Mouse (Mus musculus): Measurements from ENCODE around the gene Camk2g. TPM values are rescaled to one million over a fixed set of nuclear protein-coding genes. Genes with fewer than 3 reads are reported as not detected.
A peak's percentile ranks its signal among the peaks of the same experiment; 100 is the strongest.
"Not testable (repeated sequence)": the region's sequence is repeated elsewhere in the genome, so short reads cannot be mapped to it uniquely, and the experiment has no call there.

The Camk2g gene
- polyA plus RNA-seq, 1 experiment from 2014 or later = 56.4 TPM

DNA sequence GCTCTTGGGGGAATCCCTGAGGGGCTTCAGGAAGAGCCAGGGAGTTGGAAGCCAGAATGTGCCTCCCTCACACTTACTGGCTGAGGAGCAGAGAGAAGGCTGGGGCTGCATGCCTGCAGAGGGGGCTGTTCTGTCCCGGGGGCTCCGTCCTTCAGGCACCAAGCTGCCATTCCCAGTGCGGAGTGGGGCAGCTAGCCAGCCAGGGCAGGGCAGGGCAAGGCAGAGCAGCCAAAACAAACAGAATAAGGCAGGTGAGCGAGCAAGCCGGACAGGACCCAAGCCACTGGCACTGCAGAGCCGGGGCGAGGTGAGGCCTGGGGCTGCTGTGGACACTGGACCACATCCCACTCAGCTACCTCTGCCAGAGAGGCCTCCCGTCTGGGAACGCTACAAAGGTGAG, 52.6 kb downstream of the Camk2g start:
- DNase-seq (ENCODE audit: low spot score) = no peak

DNA sequence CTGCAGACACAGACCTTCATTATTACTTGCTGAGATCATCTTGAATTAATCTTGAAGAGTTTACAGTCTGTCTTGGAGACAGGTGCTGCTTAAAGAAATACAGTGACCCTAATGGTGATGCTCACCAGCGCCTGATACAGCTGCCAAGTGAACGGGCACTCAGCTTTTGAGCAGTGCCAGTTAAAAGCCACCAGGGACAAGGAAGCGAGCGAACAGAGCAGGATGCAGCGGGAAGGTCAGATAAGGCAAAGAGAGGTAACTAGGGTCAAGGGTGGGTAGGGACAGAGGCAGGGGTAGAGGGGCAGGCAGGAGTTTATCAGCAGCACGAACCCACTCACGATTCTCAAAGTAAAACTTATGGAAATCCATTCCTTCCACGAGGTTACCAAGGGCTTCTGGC, 55.4 kb downstream of the Camk2g start:
- no peak for DNase-seq (ENCODE audit: low spot score)

DNA sequence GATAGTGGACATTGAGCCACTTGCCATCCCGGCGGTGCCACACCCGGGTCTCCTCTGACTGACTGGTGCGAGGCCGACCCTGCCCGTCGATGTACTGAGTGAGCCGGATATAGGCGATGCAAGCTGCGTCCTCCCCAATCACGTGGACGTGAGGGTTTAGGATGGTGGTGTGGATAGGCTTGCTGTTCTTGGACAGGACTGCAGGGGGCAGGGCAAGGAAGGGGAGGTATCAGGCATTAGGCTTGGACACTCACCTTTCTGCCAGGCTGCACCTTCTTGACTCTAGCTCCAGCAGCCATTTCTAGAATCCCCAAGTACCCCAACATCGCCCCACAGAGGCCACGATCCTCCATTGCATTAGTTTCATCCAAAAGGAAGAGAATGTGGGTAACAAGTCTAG, 56.6 kb downstream of the Camk2g start:
- peak; percentile 9 for DNase-seq (ENCODE audit: low spot score)

DNA sequence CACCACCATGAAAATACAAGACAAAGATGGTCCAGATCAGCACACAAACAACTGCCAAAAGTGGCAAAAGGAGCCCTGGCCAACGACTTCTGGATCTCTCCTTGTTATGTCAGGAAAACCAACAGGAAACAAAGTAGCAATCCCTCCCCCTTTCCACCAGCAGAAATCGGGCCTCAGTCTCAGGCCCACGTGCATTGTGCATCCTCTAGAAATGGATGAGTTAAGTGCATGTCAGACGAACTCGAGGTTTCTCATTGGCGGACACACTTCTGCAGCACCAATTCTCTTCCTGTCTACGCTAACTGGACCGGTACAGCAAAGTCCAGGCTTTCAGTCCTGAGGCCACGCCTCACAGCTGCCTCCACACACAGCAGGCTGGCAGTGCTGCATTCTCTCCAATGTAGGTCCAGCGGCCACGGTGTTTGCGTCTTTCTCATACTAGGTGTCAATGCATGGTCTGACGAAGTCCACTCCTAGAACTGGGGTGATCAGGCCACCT, 57.9 kb downstream of the Camk2g start:
- no peak for DNase-seq (ENCODE audit: low spot score)

DNA sequence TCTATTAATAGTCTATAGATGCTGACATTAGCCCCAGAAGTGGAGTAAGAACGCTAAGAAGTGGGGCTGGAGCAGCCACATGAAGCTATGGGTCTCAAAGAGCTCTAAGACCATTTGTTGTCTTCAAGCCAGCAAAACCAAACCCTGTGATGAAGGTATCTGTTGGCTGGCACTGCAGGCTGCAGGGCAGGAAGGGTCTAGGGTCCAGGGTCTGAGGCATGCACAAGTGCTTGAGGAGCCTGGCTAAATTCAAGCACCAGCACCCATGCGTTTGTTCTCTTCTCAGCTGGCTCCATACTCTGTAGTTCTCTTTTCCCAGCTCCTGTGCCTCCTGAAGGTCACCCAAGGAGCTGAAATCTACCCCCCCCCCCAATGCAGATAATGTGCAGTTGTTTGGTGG, 58.8 kb downstream of the Camk2g start:
- no peak for DNase-seq (ENCODE audit: low spot score)

DNA sequence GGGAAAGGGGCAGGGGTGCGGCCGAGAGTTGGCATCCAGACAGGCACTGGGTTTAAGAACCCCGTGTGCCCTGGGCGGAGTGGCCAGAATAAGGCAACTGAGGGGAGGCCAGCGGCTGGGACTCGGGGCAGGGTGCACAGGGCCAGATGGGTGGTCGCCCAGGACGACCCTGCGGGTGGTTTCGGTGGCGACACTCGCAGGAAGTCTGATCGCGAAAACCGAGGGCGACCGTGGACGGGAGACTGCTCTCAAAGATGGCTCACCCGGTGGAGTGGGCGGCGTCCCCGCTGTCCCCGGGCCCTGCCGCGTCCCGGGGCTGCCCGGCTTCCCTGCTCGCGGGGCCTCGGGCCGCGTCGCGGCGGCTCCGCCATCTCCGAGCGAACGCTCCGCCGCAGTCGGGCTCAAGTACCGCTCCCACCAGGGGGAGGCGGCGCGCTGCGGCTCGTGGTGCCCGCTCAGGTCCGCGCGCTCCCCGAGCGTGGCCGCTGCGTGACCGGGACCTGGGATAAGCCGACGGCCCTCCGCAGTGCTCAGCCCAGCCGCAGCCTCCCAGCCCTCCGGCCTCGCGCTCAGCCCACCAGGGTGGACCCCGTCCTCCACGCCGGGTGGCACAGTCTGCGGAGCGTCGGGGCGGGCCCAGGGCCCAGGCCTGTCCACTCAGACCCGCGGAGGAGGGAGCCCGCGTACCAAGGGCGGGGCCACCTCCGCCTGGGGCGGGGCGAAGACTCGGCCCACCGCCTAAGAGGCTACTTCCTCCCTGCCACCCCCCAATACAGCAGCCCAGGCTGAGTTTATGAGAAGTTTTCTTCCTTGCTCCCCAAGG, 59.7 kb downstream of the Camk2g start, which contains the start of gene Ndst2:
Gene Ndst2 (minus strand): TSS at position 611 of the 823 bp plus-strand sequence.
- peak; percentile 85 for DNase-seq (ENCODE audit: low spot score)

DNA sequence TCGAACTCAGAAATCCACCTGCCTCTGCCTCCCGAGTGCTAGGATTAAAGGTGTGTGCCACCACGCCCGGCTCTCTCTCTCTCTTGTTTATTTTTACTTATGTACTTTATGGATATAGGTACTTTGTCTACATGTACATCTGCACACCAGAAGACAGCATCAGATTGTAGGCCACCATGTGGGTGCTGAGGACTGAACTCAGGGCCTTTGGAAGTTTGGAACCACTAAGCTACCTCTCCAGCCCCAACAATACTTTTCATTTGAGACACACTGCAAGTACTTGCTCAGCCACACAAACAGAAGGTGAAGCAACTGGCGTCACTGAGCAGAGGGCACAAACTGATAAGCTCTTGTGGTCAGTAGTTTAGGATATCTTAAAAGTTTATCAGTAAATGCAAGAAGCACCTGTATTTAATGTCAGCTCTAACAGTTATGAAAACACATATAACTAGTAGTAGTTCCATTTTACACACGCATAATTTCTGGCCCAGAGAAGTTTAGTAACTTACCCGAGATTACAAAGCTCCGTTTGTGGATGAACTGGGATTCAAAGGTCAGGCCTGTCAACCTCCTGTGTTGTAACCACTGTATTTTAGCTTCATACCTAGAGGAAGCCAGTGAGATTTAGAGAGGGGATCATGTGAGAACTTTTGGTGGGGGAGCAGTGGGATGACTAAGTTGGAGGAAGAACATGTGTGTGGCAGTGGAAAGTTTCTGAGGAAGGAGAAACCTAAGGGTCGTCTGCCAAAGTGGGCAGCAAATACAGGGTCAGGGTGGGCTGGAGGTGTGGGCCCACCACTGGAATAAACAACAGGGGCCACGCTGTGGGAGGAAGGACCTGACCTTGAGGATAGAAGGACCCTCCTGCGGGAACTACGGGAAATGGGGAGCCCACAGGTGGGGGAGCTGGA, 60.6 kb downstream of the Camk2g start:
- DNase-seq (ENCODE audit: low spot score) = peak; percentile 11

DNA sequence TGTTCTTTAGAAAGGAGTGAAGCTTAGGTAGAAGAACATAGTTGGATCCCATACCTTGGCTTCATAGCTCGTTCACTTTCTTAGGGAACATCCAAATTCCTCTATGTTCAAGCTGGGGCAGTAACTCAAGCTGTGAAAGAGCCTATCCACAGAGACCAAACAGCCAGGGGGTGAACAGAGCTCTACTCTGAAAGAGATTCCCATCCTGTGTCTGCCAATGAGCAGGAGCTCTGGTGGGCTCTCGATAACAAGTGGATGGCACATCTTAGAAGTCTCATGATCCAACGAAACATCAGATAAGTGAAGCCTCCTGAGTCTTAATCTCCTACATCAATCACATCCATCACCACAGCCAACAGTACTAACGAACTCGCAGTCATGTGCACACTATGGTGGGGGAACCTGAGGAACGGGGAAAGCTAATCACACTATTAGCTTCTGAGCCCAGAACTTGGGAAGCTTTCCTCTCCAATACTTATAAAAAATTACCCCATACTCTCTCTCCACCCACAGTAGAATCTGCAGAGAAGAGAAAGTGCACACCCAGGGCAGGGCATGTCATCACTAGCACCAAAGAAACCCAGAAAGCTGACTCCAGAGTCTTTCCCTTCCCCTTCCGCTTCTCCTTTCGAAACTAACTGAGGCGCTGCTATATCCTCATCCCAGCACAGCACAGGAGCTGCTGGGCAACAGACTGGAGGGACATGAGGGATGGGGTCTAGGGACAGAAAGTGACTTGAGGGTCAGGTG, 62.9 kb downstream of the Camk2g start:
- DNase-seq (ENCODE audit: low spot score) = no peak

DNA sequence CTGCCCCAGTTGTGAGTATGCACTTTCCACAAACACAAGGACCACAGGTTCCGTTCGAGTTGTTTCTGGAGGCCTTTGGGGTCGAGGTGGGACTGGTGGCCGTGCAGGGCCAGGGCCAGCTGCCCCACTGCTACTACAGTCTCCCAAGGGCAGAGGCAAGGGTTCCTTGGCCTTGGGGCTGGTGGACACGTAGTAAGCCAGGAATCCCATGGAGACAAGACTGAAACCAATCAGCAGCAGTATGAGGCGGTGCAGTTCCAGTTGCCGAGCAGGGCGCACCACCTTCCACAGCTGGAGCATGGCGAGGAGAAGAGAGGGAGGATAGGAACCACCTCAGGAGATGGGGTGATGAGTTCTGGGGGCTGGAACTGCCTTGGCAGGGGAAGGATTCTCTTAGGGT, 64.0 kb downstream of the Camk2g start:
- no peak for DNase-seq (ENCODE audit: low spot score)

DNA sequence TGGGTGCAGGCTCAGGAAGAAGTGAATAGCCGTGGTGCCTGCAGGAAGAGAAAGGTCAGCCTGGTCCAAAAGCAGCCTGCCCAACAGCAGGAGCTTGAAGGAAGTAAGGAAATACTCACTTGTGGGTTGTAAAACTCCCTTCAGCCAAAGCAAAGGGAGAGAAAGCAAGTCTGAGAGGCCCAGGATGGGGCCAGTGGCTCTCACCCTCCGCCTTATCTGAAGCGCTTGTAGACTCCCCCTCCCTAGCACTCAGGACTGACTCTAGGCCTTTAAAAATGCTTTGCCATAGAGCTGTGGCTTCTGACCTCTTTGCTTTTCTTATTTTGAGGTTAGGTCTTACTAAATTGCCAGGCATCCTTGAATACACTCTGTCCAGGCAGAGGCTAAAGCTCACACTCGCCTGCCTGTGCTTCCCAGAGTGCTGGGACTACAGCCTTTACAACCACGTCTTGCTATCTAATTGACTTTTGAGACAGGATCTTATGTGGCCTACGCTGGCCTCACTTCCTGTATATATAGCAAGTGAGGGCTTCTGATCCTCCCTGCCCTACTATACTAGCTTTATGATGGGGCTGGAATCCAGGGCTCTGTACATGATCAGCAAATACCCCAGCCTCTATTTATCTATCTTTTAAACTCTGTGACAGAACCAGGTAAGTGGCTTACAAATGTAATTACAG, 68.1 kb downstream of the Camk2g start:
- DNase-seq (ENCODE audit: low spot score) = no peak

DNA sequence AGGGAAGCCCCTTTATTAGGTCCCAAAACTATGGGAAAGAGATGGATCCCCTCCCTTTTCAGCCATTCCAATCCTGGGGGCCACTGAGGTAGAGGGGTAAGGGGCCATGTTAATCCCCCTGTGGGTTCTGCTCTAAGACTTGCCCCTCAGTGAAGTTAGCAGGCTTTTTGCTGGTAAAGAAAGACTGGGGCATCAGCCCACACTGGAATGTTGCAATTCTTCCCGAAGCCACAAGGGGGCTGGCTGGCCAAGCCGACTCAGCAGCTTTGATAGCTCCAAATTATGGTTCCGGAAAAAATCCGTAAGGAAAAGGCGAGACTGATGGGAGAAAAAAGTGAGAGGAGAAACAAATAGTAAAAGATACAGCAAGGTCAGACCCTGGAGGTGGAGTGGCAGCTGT, 69.8 kb downstream of the Camk2g start:
- peak; percentile 46 for DNase-seq (ENCODE audit: low spot score)

DNA sequence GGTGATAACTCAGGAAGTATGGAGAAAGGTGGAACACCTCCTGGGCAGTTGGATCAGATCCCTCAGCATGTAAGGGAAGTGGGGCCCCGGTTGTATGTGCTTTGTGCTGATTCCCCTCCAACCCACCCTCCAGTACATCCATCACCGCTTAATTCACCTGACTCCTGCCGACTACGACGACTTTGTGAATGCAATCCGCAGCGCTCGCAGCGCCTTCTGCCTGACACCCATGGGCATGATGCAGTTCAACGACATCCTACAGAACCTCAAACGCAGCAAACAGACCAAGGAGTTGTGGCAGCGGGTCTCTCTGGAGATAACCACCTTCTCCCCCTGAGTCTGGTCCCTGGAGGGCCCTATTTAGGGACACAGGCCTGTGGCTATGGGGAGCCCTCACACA, 70.9 kb downstream of the Camk2g start:
- no peak for DNase-seq (ENCODE audit: low spot score)

DNA sequence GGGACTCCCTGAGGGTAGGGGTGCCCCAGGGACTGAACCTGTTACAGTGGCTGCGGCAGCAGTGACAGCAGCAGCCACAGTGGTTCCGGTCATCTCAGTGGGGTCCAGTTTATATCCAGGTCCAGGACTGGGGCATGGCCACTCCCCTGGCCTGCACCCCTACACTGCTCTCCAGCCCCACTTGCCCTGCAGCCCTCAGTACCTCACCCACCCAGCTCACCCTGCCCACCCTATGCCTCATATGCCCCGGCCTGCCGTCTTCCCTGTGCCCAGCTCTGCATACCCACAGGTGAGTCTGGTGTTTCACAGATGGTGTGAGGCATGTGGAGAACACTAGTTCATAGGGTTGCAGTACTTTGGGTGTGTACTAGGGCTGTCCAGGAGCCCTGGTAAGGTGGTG, 72.5 kb downstream of the Camk2g start:
- DNase-seq (ENCODE audit: low spot score) = no peak

DNA sequence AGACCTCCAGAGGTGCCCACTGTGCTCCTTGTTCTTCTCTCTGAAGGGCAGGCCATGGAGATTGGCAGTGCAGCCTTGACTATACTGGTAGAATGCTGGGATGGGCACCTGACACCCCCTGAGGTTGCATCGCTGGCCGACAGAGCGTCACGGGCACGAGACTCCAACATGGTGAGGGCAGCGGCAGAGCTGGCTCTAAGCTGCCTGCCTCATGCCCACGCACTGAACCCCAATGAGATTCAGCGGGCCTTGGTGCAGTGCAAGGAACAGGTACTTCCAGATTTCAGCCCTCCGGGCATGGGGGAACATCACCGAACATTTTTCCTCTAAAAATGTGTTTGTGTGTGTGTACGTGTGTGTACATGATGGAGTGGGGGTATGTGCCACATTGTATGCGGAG, 74.1 kb downstream of the Camk2g start:
- DNase-seq (ENCODE audit: low spot score) = no peak

DNA sequence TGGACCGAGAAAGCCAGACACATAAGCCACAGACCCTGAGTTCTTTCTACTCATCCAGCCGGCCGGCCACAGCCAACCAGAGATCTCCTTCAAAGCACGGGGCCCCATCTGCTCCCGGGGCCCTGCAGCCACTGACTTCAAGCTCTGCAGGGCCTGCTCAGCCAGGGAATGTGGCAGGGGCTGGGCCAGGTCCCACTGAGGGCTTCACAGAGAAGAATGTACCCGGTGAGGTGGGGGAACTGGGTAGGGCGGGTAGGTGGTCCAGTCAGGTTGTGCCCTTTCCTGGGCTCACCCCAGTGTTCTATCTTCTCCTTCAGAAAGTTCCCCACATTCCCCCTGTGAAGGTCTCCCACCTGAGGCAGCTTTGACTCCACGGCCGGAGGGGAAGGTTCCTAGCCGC, 75.4 kb downstream of the Camk2g start:
- DNase-seq (ENCODE audit: low spot score) = no peak

DNA sequence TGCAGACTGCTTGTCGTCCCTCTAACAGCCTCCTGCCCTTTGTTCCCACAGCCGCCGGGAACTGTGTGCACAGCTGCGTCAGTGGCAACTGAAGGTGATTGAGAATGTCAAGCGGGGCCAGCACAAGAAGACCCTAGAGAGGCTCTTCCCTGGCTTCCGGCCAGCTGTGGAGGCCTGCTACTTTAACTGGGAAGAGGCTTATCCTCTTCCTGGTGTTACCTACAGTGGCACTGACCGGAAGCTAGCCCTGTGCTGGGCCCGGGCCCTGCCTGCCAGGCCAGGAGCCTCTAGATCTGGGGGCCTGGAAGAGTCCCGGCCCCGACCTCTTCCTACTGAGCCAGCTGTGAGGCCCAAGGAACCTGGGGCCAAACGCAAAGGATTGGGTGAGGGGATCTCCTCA, 80.1 kb downstream of the Camk2g start:
- DNase-seq (ENCODE audit: low spot score) = no peak

DNA sequence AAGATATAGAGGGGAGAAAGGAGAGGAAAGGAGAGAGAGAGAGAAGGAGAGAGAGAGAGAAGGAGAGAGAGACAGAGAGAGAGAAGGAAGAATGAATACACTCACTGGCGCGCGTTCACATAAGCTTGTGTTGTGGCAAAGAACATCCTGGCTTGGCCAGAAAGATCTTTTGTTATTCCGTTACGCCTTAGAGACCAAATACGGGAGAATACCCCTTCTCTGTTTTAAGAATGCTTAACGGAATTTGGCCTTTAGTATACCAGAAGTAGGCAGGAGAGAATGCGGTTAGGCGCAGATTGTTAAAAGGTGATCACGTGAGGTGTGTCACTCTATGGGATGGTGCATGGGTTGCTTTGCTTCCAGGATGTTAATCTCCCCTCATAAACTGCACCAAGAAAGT, 85.6 kb downstream of the Camk2g start:
- peak; percentile 54 for DNase-seq (ENCODE audit: low spot score)

DNA sequence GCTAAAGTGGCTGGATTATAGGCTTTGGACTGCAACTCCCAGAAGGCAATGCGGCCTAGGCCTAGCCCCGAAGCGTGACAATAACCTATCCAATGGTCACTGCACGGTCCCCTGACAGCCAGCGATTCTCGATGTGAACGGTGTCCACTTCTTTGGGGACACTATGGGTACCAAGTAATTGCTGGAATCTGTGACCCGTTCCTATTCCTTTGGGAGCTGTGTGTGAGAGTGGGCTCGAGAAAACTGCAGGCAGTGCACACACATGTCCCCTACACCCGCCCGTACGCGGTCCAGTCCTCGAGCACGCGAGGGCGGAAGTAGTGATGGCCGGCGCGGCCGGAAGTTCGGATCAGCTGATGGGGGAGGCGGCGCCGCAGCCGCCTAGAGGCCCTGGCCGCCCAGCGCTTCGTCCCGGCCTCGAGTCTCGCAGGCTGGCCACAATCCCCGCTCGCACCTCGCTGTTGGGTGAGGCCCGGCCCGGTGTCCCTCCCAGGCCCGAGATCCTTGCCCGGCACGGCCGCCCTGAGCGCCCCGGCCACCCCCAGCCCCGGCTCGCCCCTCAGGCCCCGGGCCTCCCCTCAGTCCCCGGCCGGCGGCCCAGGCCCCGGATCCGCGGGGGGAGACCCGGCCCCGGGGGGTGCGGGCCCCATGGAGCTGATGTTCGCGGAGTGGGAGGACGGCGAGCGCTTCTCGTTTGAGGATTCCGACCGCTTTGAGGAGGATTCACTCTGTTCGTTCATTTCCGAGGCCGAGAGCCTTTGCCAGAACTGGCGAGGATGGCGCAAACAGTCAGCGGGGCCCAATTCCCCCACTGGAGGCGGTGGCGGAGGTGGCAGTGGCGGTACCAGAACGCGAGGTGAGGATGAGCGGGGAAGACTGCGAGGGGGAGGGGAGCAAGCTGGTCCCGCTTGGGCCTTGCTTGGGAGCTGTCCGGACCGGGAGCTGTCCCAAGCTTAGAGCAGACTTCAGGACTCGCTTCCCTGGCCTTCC, 86.4 kb downstream of the Camk2g start, which contains the start of gene Zswim8:
Gene Zswim8 (plus strand): TSS at position 352 of the 990 bp plus-strand sequence.
- peak; percentile 71 for DNase-seq (ENCODE audit: low spot score)

DNA sequence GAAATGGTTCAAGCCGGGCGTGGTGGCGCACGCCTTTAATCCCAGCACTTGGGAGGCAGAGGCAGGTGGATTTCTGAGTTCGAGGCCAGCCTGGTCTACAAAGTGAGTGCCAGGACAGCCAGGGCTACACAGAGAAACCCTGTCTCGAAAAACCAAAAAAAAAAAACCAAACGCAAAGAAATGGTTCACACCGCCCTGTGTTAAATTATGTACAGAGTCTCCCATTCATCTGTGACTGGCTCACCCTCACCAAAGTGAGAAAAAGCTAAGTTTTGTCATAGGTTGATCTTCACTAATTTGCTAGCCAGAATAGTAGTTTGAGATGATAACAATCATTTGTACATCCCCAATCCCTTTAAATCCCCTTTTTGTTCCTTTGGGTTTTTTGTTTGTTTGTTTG, 90.4 kb downstream of the Camk2g start:
- not testable (repeated sequence) for DNase-seq (ENCODE audit: low spot score)

All from thymus, postnatal 0 days (tissue).